Mouse (Mus musculus) neutrophil, adult 83 days (primary cell): ENCODE data around the gene Tmem164. TPM values are rescaled to one million over a fixed set of nuclear protein-coding genes. Genes with fewer than 3 reads are reported as not detected.

Experiments used
- total RNA-seq, 2 experiments: library from RNA; stranded (reverse); gene quantifications; one replicate each; pipeline ENCODE4 v1.2.4; 2023

The Tmem164 gene
- total RNA-seq: 10 to 100 TPM; 83.6 to 85.7 TPM

GRCm38 (mm10) chrX:142681056-142681615, at the start of gene Tmem164:
TSS of gene Tmem164 (plus strand) at chrX:142681406.

